Mouse (Mus musculus) liver, embryonic 11.5 days (tissue): ENCODE measurements at regions not wholly inside any gene's neighbourhood (a gene's known extent, or its start where the extent isn't known, plus 50 kb on each side); places are given as distances from the start of the nearest gene placed in this dataset.
"Not testable (repeated sequence)": the region's sequence is repeated elsewhere in the genome, so short reads cannot be mapped to it uniquely, and the experiment has no call there.

Experiments used
- ATAC-seq: fragments of 200-750 bp; cut with Nextera tagmentation; replicated peaks from 2 replicates; pipeline ENCODE4 v1.8.0; 2017; ENCODE audit warnings: moderate number of reproducible peaks, mild to moderate bottlenecking, moderate TSS enrichment, moderate library complexity; ENCODE audit not compliant: low FRiP score
- DNase-seq: peaks from one replicate; pipeline ENCODE4 v3.0.0-alpha.2; 2017; ENCODE audit warnings: low spot score
- H3K27ac ChIP-seq: fragments of 300-500 bp; sonication (generic); 2 replicates; pipeline ENCODE4 v1.5.1; 2014; ENCODE audit warnings: mild to moderate bottlenecking, low read depth, low read length, control low read depth
- H3K27me3 ChIP-seq: fragments of 300-500 bp; sonication (generic); replicated peaks from 2 replicates; pipeline ENCODE4 v1.6.1; 2014; ENCODE audit warnings: low read length, mixed read lengths; ENCODE audit not compliant: control insufficient read depth, insufficient read depth
- H3K36me3 ChIP-seq: fragments of 300-500 bp; sonication (generic); 2 replicates; pipeline ENCODE4 v1.6.1; 2014; ENCODE audit warnings: mild to moderate bottlenecking, low read length, moderate library complexity, mixed read lengths; ENCODE audit not compliant: control insufficient read depth, insufficient read depth
- H3K4me1 ChIP-seq: fragments of 300-500 bp; sonication (generic); replicated peaks from 2 replicates; pipeline ENCODE4 v1.6.1; 2014; ENCODE audit warnings: low read length, mixed read lengths; ENCODE audit not compliant: control insufficient read depth, insufficient read depth
- H3K4me2 ChIP-seq: fragments of 300-500 bp; sonication (generic); 2 replicates; pipeline ENCODE4 v1.6.1; 2014; ENCODE audit warnings: mild to moderate bottlenecking, control low read depth, moderate library complexity
- H3K4me3 ChIP-seq: fragments of 300-500 bp; sonication (generic); 2 replicates; pipeline ENCODE4 v1.5.1; 2014; ENCODE audit warnings: low read depth, low read length, control low read depth
- H3K9ac ChIP-seq: fragments of 300-500 bp; sonication (generic); 2 replicates; pipeline ENCODE4 v1.6.1; 2014; ENCODE audit warnings: low read depth, low read length, control low read depth
- H3K9me3 ChIP-seq: fragments of 300-500 bp; sonication (generic); 2 replicates; pipeline ENCODE4 v1.6.1; 2016; ENCODE audit warnings: low read length, inconsistent platforms, mixed read lengths; ENCODE audit not compliant: control insufficient read depth
- WGBS: fragments of 180-500 bp; shearing (Covaris S2); extraction: QIAGEN DNeasy Blood & Tissue Kit; methylation state at CpG from one replicate; pipeline ENCODE4 v1.1.7; 2014; 5-methylcytosine and 5-hydroxymethylcytosine counted together

GRCm38 (mm10) chr3:98968811-98969210, 75.8 kb upstream of the Hao2 start:
- WGBS: 31% methylated on average over 4 of the region's 4 CpGs
- Histone ChIP-seq H3K27me3 (no peaks in the 10 kb centered on the region), H3K9me3 (no peaks in the 10 kb centered on the region), H3K4me1 (no peaks in the 10 kb centered on the region), H3K9ac (no peak overlapping the region), H3K4me3 (no peak overlapping the region), H3K36me3 (no peaks in the 10 kb centered on the region), H3K4me2 (no peak overlapping the region), H3K27ac (no peak overlapping the region)
- ATAC-seq (no peak), DNase-seq (no peak)

GRCm38 (mm10) chr3:98975777-98976176, 82.7 kb upstream of the Hao2 start:
- DNase-seq: no peak
- WGBS: 4% methylated on average over 3 of the region's 3 CpGs

GRCm38 (mm10) chr3:98982787-98983186, 89.7 kb upstream of the Hao2 start:
- Histone ChIP-seq H3K36me3 (no peaks in the 10 kb centered on the region), H3K9me3 (no peaks in the 10 kb centered on the region), H3K27ac (no peak overlapping the region), H3K9ac (no peak overlapping the region), H3K4me2 (no peak overlapping the region), H3K27me3 (no peaks in the 10 kb centered on the region), H3K4me3 (no peak overlapping the region), H3K4me1 (no peaks in the 10 kb centered on the region)
- 81% methylated on average over 1 of the region's 1 CpGs for WGBS
- DNase-seq (no peak), ATAC-seq (no peak)

More at GRCm38 (mm10) chr3:98975777-98976176, 82.7 kb upstream of the Hao2 start:
- no peaks in the 10 kb centered on the region for H3K9me3 ChIP-seq
- no peaks in the 10 kb centered on the region for H3K4me1 ChIP-seq
- no peak overlapping the region for H3K4me3 ChIP-seq
- no peak overlapping the region for H3K9ac ChIP-seq
- H3K36me3 ChIP-seq: no peaks in the 10 kb centered on the region
- no peak overlapping the region for H3K27ac ChIP-seq
- ATAC-seq: 0 out of 2 replicates have a peak, but pooled peaks have one; percentile 53
- no peaks in the 10 kb centered on the region for H3K27me3 ChIP-seq
- no peak overlapping the region for H3K4me2 ChIP-seq

GRCm38 (mm10) chr3:98987266-98987665, 94.2 kb upstream of the Hao2 start:
- H3K27ac ChIP-seq, H3K27me3 ChIP-seq, DNase-seq, H3K36me3 ChIP-seq, H3K4me2 ChIP-seq, H3K9ac ChIP-seq, H3K9me3 ChIP-seq, H3K4me3 ChIP-seq, ATAC-seq, H3K4me1 ChIP-seq: not testable (repeated sequence)
- 55% methylated on average over 2 of the region's 2 CpGs for WGBS

GRCm38 (mm10) chr3:98990801-98991200, 97.8 kb upstream of the Hao2 start:
- no peaks in the 10 kb centered on the region for H3K9me3 ChIP-seq
- ATAC-seq: no peak
- no peak overlapping the region for H3K9ac ChIP-seq
- no peaks in the 10 kb centered on the region for H3K27me3 ChIP-seq
- 33% methylated on average over 10 of the region's 10 CpGs for WGBS
- H3K36me3 ChIP-seq: no peaks in the 10 kb centered on the region
- no peak overlapping the region for H3K4me2 ChIP-seq
- H3K4me3 ChIP-seq: no peak overlapping the region
- DNase-seq: no peak
- no peak overlapping the region for H3K27ac ChIP-seq
- no peaks in the 10 kb centered on the region for H3K4me1 ChIP-seq

- DNase-seq (no peak), ATAC-seq (no peak)
Observed at GRCm38 (mm10) chr3:98991276-98991675, 98.2 kb upstream of the Hao2 start.

GRCm38 (mm10) chr3:98994086-98994485, 101.0 kb upstream of the Hao2 start:
- no peak overlapping the region for H3K4me2 ChIP-seq
- H3K4me1 ChIP-seq: no peaks in the 10 kb centered on the region
- no peaks in the 10 kb centered on the region for H3K9me3 ChIP-seq
- no peak overlapping the region for H3K4me3 ChIP-seq
- ATAC-seq (no peak), DNase-seq (no peak)
- no peak overlapping the region for H3K9ac ChIP-seq
- no peaks in the 10 kb centered on the region for H3K27me3 ChIP-seq
- H3K36me3 ChIP-seq: no peaks in the 10 kb centered on the region
- no peak overlapping the region for H3K27ac ChIP-seq

More at GRCm38 (mm10) chr3:98991276-98991675, 98.2 kb upstream of the Hao2 start:
- H3K27me3 ChIP-seq: no peaks in the 10 kb centered on the region
- H3K4me3 ChIP-seq: no peak overlapping the region
- H3K27ac ChIP-seq: no peak overlapping the region
- no peaks in the 10 kb centered on the region for H3K4me1 ChIP-seq
- no peaks in the 10 kb centered on the region for H3K36me3 ChIP-seq
- no peak overlapping the region for H3K9ac ChIP-seq
- H3K9me3 ChIP-seq: no peaks in the 10 kb centered on the region
- H3K4me2 ChIP-seq: no peak overlapping the region
- WGBS: 70% methylated on average over 6 of the region's 6 CpGs

GRCm38 (mm10) chr3:99030636-99031035, 110.2 kb upstream of the Wars2 start:
- 21% methylated on average over 1 of the region's 1 CpGs for WGBS
- no peaks in the 10 kb centered on the region for H3K36me3 ChIP-seq
- no peak for DNase-seq

GRCm38 (mm10) chr3:99046190-99046589, 94.7 kb upstream of the Wars2 start:
- Histone ChIP-seq H3K36me3 (no peaks in the 10 kb centered on the region), H3K27me3 (no peaks in the 10 kb centered on the region), H3K27ac (no peak overlapping the region), H3K4me3 (no peak overlapping the region), H3K9ac (no peak overlapping the region), H3K4me1 (no peaks in the 10 kb centered on the region), H3K4me2 (no peak overlapping the region), H3K9me3 (no peaks in the 10 kb centered on the region)
- WGBS: 65% methylated on average over 6 of the region's 6 CpGs
- no peak for ATAC-seq
- DNase-seq: no peak

More at GRCm38 (mm10) chr3:99030636-99031035, 110.2 kb upstream of the Wars2 start:
- ATAC-seq: no peak
- Histone ChIP-seq H3K4me1 (no peaks in the 10 kb centered on the region), H3K9ac (no peak overlapping the region), H3K4me2 (no peak overlapping the region), H3K27ac (no peak overlapping the region), H3K27me3 (no peaks in the 10 kb centered on the region), H3K9me3 (no peaks in the 10 kb centered on the region), H3K4me3 (no peak overlapping the region)
